Mouse (Mus musculus): Measurements from ENCODE around the gene Ubac2. TPM values are rescaled to one million over a fixed set of nuclear protein-coding genes. Genes with fewer than 3 reads are reported as not detected.
A peak's percentile ranks its signal among the peaks of the same experiment; 100 is the strongest.
"Not testable (repeated sequence)": the region's sequence is repeated elsewhere in the genome, so short reads cannot be mapped to it uniquely, and the experiment has no call there.

The Ubac2 gene
- total RNA-seq, 4 experiments from 2014 or later, result 32.5 to 38.1 (median 34.9) TPM

GRCm38 (mm10) chr14:122038874-122039647 is 160.6 kb downstream of the Ubac2 start:
- DNase-seq (ENCODE audit: low spot score in 2 of 2), result no peak

DNA sequence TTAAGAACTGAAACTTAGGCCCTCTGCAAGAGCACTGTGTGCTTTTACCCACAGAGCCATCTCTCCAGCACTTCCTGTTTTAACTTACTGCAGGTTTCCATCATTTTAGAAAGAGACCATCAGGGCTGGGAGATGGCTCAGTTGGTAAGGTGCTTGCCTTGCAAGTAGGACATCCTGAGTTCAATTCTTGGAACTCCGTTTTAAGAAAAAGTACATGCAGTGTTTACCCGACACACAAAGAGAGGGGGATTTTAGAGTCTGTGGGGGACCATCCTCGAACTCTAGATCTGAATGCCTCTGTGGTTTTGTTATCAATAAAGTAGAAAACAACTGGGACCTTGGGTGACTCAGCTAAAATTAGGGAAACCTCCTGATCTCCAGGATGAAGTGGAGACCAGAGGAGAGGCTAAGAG is 163.0 kb downstream of the Ubac2 start:
- DNase-seq (ENCODE audit: low spot score in 2 of 2), result no peak

GRCm38 (mm10) chr14:122042142-122042694 is 163.8 kb downstream of the Ubac2 start:
- no peak for DNase-seq (ENCODE audit: low spot score in 2 of 2)

- DNase-seq (ENCODE audit: low spot score in 2 of 2), result no peak
Measured at GRCm38 (mm10) chr14:122047784-122048183, 169.4 kb downstream of the Ubac2 start.

GRCm38 (mm10) chr14:122048816-122049215 is 170.4 kb downstream of the Ubac2 start:
- no peak for DNase-seq (ENCODE audit: low spot score in 2 of 2)

- no peak for DNase-seq (ENCODE audit: low spot score in 2 of 2)
Measured at GRCm38 (mm10) chr14:122052896-122053635, 174.6 kb downstream of the Ubac2 start.

GRCm38 (mm10) chr14:122056871-122057270 is 178.5 kb downstream of the Ubac2 start:
- no peak for DNase-seq (ENCODE audit: low spot score in 2 of 2)

- DNase-seq (ENCODE audit: low spot score in 2 of 2), result no peak
Measured at GRCm38 (mm10) chr14:122057941-122058346, 179.5 kb downstream of the Ubac2 start.

DNA sequence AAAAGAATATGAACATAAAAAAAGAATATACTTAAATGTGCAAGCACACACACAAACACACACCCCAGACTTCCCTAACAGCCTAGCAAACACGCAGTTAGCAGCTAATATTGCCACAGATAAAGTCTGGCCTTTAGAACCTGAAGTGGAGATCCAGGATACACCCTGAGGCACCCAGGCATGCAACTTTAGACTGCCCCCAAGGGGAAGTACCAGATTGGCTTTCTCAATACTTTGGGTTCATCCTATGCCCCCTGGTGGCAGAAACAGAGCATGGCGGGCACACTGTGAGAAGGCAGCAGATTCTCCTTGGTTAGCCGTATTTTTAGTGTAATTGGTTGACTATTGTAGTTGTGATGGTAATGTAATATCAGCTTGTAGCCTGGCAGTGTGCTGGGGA is 182.2 kb downstream of the Ubac2 start:
- peak; percentile 44 to 68 for DNase-seq (ENCODE audit: low spot score in 2 of 2)

- DNase-seq (ENCODE audit: low spot score in 2 of 2), result no peak
Measured at GRCm38 (mm10) chr14:122061376-122061775, 183.0 kb downstream of the Ubac2 start.

GRCm38 (mm10) chr14:122062411-122063090 is 184.1 kb downstream of the Ubac2 start:
- no peak for DNase-seq (ENCODE audit: low spot score in 2 of 2)

DNA sequence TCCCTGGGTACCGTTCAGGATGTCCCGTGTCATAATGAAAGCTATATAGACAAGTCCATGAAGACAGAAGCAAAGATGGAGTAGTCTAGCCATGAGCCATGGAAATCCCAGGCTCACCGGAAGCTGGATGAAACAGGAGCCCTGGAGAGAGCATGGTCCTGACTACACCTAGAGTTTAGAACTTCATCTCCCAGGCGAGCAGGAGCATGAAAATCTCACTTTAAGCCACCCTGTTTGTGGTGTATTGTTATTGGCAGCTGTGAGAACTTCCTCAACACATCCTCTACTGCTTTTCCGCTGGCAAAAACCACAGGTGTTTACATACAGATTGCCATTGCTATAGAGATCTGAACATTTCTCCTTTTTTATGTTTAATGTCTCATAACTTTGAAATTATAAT is 185.2 kb downstream of the Ubac2 start:
- DNase-seq (ENCODE audit: low spot score in 2 of 2), result no peak

DNA sequence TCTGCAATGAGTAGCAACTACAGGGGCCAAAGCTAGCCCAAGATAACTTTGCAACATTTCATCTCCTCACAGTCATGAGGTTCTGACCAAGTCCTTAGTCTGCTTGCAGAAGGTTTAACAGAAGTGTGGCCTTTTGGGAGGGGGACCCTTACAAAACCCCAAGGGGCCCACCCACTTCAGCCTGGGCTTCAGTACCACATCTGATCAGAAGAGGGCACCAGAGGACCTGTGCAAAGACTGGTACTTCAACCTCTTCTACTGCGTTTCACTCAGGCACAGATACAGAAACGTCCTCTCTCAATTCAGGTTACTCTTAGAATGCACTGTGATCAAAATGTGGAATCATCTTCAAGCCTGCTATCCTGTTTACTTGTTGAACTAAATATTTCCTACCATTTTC is 186.1 kb downstream of the Ubac2 start:
- DNase-seq (ENCODE audit: low spot score in 2 of 2), result peak in 1 of 2 experiments; percentile 36

- DNase-seq (ENCODE audit: low spot score in 2 of 2), result no peak
Measured at GRCm38 (mm10) chr14:122066243-122066642, 187.8 kb downstream of the Ubac2 start.

- DNase-seq (ENCODE audit: low spot score in 2 of 2), result not testable (repeated sequence)
Measured at GRCm38 (mm10) chr14:122068036-122068435, 189.6 kb downstream of the Ubac2 start.

GRCm38 (mm10) chr14:122068801-122069695 is 190.6 kb downstream of the Ubac2 start:
- DNase-seq (ENCODE audit: low spot score in 2 of 2), result no peak

DNA sequence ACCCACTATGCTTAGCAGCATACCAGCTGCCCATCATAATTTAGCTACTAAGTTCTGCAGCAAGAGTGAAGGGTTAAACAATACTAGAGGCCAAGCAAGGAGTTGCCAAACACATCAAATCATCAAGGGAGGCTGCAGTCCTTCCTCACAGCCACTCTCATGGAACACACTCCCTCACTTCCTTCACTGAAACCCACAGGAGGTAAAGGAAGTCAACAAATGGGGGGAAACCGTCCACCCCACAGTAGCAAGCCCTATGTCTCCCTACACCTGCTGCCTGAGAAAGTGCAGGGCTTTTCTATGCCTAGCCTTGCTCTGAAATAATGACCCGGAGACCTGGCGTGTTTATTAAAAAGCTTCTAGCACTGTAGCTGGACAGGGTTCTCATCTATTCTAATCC is 191.5 kb downstream of the Ubac2 start:
- no peak for DNase-seq (ENCODE audit: low spot score in 2 of 2)
